Mouse (Mus musculus): ENCODE results near the gene Sap30l. TPM values are rescaled to one million over a fixed set of nuclear protein-coding genes. Genes with fewer than 3 reads are reported as not detected.
"Not testable (repeated sequence)": the region's sequence is repeated elsewhere in the genome, so short reads cannot be mapped to it uniquely, and the experiment has no call there.

Sap30l gene
- polyA plus RNA-seq, 1 experiment = 22.5 TPM

- peak; percentile 34 for TF ChIP-seq CTCF (IDR thresholded peaks at IDR 0.05; ENCODE audit: control insufficient read depth, insufficient read depth, low read length)
- TF ChIP-seq POLR2A (IDR thresholded peaks at IDR 0.05; ENCODE audit: borderline replicate concordance, control insufficient read depth, low read depth, low read length) = no peak
- no peaks in the 10 kb centered on the region for H3K4me1 ChIP-seq (ENCODE audit: control insufficient read depth, insufficient read depth, low read length)
- H3K27ac ChIP-seq (ENCODE audit: control insufficient read depth, insufficient read depth, low read depth, low read length, poor library complexity) = no peak overlapping the region
- 83% methylated on average over 4 of the region's 4 CpGs for WGBS
- H3K4me3 ChIP-seq (replicated peaks; ENCODE audit: control insufficient read depth, low read depth, low read length) = no peak overlapping the region
These were observed 16.8 kb downstream of the Sap30l start for GRCm38 (mm10) chr11:57818189-57818588.

GRCm38 (mm10) chr11:57819999-57820581, 18.7 kb downstream of the Sap30l start:
- 26% methylated on average over 9 of the region's 9 CpGs for WGBS
- H3K4me3 ChIP-seq (replicated peaks; ENCODE audit: control insufficient read depth, low read depth, low read length) = no peak overlapping the region
- no peaks in the 10 kb centered on the region for H3K4me1 ChIP-seq (ENCODE audit: control insufficient read depth, insufficient read depth, low read length)
- TF ChIP-seq POLR2A (IDR thresholded peaks at IDR 0.05; ENCODE audit: borderline replicate concordance, control insufficient read depth, low read depth, low read length) = peak; percentile 24; the same call in 1 of the 2 replicates
- peak; percentile 85 for TF ChIP-seq CTCF (IDR thresholded peaks at IDR 0.05; ENCODE audit: control insufficient read depth, insufficient read depth, low read length)
- no peak overlapping the region for H3K27ac ChIP-seq (ENCODE audit: control insufficient read depth, insufficient read depth, low read depth, low read length, poor library complexity)

- not testable (repeated sequence) for H3K27ac ChIP-seq (ENCODE audit: control insufficient read depth, insufficient read depth, low read depth, low read length, poor library complexity); H3K4me3 ChIP-seq (replicated peaks; ENCODE audit: control insufficient read depth, low read depth, low read length); H3K4me1 ChIP-seq (ENCODE audit: control insufficient read depth, insufficient read depth, low read length)
- WGBS = 79% methylated on average over 2 of the region's 2 CpGs
These were observed 21.7 kb downstream of the Sap30l start for GRCm38 (mm10) chr11:57823159-57823558.

- TF ChIP-seq CTCF (IDR thresholded peaks at IDR 0.05; ENCODE audit: control insufficient read depth, insufficient read depth, low read length) = no peak
- no peak for TF ChIP-seq POLR2A (IDR thresholded peaks at IDR 0.05; ENCODE audit: borderline replicate concordance, control insufficient read depth, low read depth, low read length)
- Histone ChIP-seq H3K4me1 (ENCODE audit: control insufficient read depth, insufficient read depth, low read length) (no peaks in the 10 kb centered on the region), H3K27ac (ENCODE audit: control insufficient read depth, insufficient read depth, low read depth, low read length, poor library complexity) (no peak overlapping the region), H3K4me3 (replicated peaks; ENCODE audit: control insufficient read depth, low read depth, low read length) (no peak overlapping the region)
- WGBS = 67% methylated on average over 7 of the region's 7 CpGs
These were observed 22.3 kb downstream of the Sap30l start for GRCm38 (mm10) chr11:57823714-57824113.

GRCm38 (mm10) chr11:57825234-57825633, 23.8 kb downstream of the Sap30l start:
- H3K4me1 ChIP-seq (ENCODE audit: control insufficient read depth, insufficient read depth, low read length); H3K4me3 ChIP-seq (replicated peaks; ENCODE audit: control insufficient read depth, low read depth, low read length); H3K27ac ChIP-seq (ENCODE audit: control insufficient read depth, insufficient read depth, low read depth, low read length, poor library complexity): not testable (repeated sequence)
- WGBS = 60% methylated on average over 11 of the region's 11 CpGs

GRCm38 (mm10) chr11:57827048-57827914, 25.8 kb downstream of the Sap30l start:
- TF ChIP-seq POLR2A (IDR thresholded peaks at IDR 0.05; ENCODE audit: borderline replicate concordance, control insufficient read depth, low read depth, low read length) (no peak), CTCF (IDR thresholded peaks at IDR 0.05; ENCODE audit: control insufficient read depth, insufficient read depth, low read length) (no peak)
- no peak overlapping the region for H3K27ac ChIP-seq (ENCODE audit: control insufficient read depth, insufficient read depth, low read depth, low read length, poor library complexity)
- no peak overlapping the region for H3K4me3 ChIP-seq (replicated peaks; ENCODE audit: control insufficient read depth, low read depth, low read length)
- no peaks in the 10 kb centered on the region for H3K4me1 ChIP-seq (ENCODE audit: control insufficient read depth, insufficient read depth, low read length)
- 3% methylated on average over 41 of the region's 41 CpGs for WGBS

- Histone ChIP-seq H3K4me3 (replicated peaks; ENCODE audit: control insufficient read depth, low read depth, low read length) (no peak overlapping the region), H3K27ac (ENCODE audit: control insufficient read depth, insufficient read depth, low read depth, low read length, poor library complexity) (no peak overlapping the region), H3K4me1 (ENCODE audit: control insufficient read depth, insufficient read depth, low read length) (no peaks in the 10 kb centered on the region)
- TF ChIP-seq CTCF (IDR thresholded peaks at IDR 0.05; ENCODE audit: control insufficient read depth, insufficient read depth, low read length) (no peak), POLR2A (IDR thresholded peaks at IDR 0.05; ENCODE audit: borderline replicate concordance, control insufficient read depth, low read depth, low read length) (no peak)
- WGBS = 2% methylated on average over 33 of the region's 33 CpGs
These were observed 26.6 kb downstream of the Sap30l start for GRCm38 (mm10) chr11:57827915-57828545.

GRCm38 (mm10) chr11:57828955-57829870, 27.8 kb downstream of the Sap30l start:
- Histone ChIP-seq H3K27ac (ENCODE audit: control insufficient read depth, insufficient read depth, low read depth, low read length, poor library complexity) (no peak overlapping the region), H3K4me1 (ENCODE audit: control insufficient read depth, insufficient read depth, low read length) (no peaks in the 10 kb centered on the region), H3K4me3 (replicated peaks; ENCODE audit: control insufficient read depth, low read depth, low read length) (no peak overlapping the region)
- TF ChIP-seq CTCF (IDR thresholded peaks at IDR 0.05; ENCODE audit: control insufficient read depth, insufficient read depth, low read length) = no peak
- TF ChIP-seq POLR2A (IDR thresholded peaks at IDR 0.05; ENCODE audit: borderline replicate concordance, control insufficient read depth, low read depth, low read length) = no peak
- 13% methylated on average over 53 of the region's 53 CpGs for WGBS

Measured in bone marrow, adult 2 months (tissue).